Mouse (Mus musculus) spleen, adult 18-20 months (tissue): Measurements from ENCODE around the gene Pacsin1.
A peak's percentile ranks its signal among the peaks of the same experiment; 100 is the strongest.

Experiments
- DNase-seq, 2 experiments: peaks; one replicate each; pipeline ENCODE4 v3.0.0; 2022; ENCODE audit warnings: mixed read lengths in 2 of 2

Pacsin1 gene

DNA sequence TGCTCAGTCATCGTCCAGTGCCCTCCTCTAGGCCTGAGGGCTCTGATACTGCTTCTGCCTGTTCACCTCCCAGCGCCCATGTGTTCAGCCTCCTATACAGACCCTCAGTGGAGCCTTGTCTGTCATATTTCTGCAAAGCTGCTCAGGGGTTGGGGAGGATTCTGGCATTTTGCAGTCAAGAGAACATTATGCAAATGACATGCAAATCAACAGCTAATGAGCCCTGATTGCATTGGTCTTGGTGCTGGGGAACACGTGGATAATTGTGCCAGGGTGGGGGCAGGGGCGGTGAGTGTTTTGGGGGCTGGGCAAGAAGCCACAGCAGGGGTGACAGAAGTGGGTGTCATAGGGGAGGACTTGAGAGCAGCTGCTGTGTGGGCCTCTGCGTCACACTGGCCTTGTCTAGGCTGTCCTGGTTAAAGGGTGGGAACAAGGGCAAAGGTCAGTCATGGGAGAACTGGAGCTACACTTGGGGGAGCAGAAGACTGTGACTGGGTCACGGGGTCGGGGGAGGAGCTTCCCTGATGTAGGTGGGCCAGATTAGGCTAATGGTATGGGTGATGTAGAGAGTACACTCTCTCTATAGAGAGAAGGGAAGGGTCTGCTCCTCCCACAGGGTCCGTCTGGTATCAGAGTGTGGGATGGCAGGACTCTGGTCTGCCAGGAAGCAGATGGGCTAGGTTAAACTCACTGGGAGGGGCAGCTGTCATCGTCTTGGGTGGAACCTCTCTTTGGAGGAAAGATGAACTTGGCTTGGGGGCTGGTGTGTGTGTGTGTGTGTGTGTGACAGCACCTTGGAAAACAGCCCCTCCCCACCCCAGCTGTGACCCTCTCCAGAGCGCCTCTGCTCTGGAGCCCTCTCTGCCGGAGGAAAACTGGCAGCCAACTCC, 23.9 kb downstream of the Pacsin1 start:
- no peak for DNase-seq

DNA sequence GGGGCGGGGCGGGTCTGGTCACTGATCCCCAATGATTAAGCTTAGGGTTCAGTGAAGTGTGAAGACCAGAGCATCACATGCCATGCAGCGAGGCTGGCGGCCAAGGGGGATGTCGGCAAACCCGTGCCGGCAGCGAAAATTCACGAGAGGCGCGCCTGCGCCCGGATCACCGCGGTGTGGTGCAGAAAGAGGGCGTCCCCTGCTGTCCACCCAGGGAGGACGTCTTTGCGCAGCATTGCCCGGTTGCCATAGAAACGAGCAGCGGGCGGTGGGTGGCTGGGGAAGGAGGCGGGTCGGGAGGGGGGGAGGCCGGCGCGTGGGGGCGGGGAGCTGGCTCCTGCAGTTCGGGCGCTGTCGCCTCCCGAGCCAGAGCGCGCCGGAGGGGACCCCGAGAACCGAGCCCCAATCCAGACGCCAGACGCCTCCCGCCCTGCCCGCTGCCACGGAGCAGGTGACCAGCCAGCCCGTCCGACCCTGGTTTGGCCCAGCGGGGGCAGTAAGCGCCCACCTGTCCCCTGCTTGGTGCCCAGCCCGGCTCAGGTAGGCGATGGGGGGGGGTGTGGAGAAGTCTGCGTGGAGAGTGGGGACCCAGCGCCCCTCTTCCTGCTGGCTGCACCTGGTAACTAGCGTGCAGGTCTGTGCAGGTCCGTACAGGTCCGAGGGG, 29.7 kb downstream of the Pacsin1 start:
- no peak for DNase-seq

DNA sequence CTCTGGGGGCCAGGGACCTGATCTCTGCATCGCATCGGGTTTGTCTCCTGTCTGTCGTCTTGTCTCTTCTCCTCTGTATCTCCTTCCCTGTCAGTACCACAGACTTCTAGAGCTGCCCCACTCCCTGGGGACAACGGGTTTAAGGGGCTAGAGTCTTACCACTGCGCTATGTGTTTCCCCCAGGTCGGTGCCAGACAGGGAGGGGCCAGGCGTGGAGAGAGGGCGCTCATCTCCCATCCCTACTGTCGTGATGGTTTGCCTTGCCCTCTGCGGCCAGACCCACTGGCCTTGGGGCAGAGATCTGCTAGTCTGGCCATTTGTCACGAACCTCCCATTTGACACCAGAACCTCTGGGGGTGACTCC, 30.2 kb downstream of the Pacsin1 start:
- no peak for DNase-seq

DNA sequence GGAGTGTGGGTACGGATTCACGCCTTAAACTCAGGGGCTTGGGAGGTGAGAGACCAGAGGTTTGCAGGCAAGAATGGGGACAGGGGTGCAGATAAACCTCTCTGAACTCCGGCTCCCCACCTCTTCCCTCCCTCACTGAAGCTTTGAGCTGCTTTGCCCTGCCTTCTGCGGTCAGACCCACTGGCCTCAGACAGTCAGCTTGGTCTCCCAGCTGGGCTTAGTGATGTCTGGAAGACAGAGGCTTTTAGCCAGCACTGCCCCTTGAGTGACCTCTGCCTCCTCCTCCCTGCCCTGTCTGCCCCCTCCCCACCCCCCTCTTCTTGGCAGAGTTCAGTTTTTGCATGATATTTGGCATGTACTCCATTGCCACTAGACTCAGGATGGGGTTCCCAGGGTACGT, 31.1 kb downstream of the Pacsin1 start:
- DNase-seq: no peak

DNA sequence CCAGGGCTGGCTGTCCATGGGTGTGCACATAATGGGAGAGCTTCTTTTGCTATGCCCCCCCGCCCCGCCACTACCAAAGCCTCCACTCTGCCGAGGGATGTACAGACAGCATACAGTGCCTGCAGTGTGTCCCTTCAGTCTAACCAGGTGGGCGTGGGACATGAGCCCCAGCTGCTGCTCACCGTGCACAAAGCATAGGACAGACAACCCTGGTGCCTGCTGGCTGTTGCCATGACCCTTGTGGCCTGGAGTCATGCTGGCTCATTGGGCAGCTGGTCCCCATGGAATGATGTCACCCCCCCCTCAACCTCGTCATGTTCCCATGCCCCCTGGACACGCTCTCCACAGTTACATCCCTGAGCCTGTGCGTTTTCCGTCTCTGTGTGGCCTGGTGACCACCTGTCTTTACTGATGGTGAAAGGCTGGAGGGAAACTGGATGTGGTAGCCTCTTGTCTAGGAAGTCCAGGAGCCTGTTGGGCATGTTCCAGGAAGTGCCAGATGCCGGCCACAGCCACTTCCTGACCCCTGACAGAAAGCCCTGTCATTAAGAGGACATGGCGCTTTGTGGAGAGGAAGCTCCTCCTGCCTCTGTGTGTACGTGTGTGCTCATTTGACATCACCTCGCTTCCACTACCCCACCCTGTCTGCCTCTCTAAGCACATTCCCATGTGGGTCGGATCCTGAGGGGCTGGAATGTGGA, 35.8 kb downstream of the Pacsin1 start:
- no peak for DNase-seq

DNA sequence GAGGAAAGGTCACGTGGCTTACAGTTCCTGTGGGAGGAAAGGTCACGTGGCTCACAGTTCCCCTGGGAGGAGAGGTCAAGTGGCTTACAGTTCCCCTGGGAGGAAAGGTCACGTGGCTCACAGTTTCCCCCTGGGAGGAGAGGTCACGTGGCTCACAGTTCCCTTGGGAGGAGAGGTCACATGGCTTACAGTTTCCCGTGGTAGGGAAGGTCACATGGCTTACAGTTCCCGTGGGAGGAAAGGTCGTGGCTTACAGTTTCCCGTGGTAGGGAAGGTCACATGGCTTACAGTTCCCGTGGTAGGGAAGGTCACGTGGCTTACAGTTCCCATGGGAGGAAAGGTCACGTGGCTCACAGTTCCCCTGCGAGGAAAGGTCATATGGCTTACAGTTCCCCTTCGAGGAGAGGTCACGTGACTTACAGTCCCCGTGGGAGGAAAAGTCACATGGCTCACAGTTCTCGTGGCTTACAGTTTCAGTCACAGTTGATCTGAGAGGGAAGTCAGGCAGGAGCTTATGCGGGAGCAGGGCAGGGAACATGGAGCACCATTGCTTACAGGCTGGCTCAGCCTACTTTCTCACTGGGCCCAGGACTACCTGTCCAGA, 44.4 kb downstream of the Pacsin1 start:
- DNase-seq: no peak

DNA sequence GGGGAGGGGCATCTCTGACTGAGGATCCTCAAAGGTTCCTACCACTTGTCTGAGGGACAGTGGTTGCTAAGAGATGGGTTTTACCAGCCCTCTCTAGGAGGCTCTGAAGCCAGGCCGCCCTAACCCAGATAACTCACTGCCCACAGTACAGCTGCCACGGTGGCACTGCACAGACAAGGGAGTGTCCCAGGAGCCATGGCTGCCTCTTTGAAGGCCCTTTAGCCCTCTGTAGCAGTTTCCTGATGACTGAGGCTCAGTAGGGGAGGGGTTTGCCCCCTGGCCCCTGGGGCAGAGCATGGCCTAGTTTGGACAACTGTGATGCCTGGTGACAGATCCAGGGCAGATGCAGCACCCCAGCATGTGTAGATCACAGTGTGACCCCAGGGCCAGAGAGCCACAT, 45.5 kb downstream of the Pacsin1 start:
- no peak for DNase-seq

DNA sequence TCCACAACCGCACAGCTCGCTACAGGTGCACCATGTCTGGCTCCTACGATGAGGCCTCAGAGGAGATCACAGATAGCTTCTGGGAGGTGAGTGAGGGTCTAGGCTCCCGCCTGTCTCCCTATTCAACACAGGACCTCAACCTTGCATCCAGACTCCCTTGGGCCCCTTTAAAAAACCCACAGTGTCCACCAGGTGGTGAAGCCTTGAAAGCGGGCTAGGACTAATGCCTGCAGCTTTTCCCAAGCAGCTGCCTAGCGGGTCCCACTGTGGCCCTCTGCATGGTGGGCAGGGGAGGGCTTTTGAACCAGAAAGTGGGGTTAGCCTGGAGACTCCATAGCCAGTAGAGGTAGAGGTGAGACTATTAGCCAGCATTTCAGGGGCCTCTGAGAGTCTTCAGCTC, 46.5 kb downstream of the Pacsin1 start:
- no peak for DNase-seq

DNA sequence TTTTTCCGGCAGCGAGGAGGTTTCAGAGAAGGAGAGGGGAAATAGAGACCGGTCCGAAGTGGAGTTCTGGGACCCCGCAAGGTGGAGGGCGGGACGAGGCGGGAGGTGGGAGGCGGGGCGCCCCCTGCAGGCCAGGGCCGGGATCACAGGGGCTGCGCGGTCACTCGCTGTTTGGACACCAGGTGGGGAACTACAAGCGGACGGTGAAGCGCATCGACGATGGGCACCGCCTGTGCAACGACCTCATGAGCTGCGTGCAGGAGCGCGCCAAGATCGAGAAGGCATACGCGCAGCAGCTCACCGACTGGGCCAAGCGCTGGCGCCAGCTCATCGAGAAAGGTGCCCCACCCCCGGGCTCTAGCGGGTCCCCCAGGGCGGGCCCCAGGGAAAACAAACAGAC, 47.2 kb downstream of the Pacsin1 start:
- DNase-seq: peak; percentile 20 to 50

DNA sequence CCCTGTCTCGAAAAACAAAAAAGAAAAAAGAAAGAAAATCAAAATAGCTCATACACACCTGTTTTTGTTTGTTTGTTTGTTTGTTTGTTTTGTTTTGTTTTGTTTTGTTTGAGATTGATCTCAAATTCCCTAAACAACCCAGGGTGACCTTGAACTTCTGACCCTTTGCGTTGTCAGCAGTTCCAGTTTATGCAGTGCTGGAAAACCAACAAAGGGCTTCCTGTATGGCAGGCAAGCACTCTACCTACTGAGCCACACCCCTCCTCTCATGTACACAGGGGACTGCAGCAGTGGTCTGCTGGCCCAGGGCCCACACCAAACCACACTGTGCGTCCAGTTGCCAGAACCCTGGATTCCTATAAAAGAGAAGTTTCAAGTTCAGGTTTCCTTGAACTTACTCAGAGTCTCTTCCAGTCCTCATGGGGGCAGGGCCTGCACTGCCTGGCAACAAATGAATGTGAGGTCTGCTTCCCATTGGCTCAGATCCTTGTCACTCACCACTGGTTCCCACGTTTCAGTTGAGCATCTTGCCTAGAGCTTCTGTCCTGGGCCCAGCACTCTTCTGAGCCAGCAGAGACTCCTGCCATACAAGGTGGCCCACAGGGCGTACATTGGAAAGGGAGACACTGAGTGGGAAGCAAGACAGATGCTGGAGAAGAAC, 48.8 kb downstream of the Pacsin1 start:
- DNase-seq: no peak

DNA sequence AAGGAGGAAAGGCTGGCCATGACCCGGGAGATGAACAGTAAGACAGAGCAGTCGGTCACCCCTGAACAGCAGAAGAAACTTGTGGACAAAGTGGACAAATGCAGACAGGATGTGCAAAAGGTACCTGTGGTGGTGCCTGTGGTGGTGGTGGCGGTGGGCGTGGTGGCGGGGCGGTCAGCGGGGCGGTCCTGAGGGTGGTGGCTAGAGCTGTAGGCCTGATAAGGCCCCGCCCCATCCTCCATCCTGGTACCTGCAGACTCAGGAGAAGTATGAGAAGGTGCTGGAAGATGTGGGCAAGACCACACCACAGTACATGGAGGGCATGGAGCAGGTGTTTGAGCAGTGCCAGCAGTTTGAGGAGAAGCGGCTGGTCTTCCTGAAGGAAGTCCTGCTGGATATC, 50.4 kb downstream of the Pacsin1 start:
- no peak for DNase-seq

DNA sequence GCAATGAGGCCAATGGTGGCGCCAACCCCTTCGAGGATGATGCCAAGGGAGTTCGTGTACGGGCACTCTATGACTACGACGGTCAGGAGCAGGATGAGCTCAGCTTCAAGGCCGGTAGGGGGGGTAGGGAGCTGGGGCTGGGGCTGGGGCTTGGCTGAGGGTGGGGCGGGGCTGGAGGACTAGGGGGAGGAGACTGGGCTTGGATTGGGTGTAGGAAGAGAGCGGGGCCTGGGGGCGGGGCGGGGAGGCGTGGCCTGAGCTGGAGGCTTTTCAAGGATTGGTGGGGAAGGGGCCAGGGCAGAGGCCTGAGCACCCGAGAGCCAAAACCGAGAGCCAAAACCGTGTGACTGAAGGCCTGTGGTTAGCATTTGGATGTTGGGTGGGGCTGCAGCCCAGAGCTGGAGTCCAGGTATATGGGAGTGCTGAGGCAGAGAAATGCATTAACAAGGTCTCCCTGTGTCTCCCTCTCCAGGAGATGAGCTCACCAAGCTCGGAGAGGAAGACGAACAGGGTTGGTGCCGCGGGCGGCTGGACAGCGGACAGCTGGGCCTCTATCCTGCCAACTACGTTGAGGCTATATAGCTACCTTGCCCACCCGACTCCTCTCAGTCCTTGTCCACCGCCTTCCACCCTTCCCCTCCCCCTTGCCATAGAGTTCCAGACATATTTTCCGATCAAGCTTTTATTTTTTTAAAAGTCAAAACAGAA, 52.8 kb downstream of the Pacsin1 start:
- DNase-seq: peak; percentile 22 to 35

DNA sequence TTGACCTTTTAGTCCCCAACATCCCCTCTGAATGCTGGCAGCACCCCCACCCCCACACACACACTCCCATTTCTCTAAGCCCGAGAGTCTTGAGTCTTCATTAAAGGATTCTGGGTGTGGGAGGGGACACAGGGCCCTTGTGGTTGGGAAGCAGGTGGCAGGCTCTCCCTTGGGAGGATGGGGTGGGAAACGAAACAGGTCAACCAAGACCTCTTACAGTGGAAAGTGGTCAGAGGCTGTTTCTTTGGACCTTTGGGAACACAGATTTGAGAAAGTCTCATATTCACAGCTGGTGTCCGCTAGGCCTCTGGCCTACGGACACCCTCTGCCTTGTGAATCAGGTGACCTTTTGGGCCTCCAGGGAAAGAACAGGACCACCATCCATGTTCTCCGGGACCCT, 54.3 kb downstream of the Pacsin1 start:
- no peak for DNase-seq

DNA sequence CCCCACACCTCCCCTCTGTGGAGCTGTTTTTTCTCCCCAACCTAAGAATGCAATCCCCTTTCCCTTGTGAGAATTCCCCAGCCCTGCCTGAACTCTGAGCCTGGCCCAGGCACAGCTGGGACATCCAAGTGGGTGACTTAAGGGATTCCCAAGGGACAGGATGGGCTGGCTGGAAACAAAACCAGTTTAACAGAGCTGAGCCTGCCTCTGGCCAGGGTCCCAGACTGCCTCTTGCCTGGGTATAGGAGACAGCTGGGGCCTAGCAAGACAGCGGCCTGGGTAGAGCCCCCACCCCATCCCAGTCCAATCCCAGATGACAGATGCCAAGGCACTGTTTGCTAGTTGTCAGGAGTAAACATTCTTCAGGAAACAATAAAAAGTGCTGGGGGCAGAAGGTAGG, 57.5 kb downstream of the Pacsin1 start:
- DNase-seq: no peak

DNA sequence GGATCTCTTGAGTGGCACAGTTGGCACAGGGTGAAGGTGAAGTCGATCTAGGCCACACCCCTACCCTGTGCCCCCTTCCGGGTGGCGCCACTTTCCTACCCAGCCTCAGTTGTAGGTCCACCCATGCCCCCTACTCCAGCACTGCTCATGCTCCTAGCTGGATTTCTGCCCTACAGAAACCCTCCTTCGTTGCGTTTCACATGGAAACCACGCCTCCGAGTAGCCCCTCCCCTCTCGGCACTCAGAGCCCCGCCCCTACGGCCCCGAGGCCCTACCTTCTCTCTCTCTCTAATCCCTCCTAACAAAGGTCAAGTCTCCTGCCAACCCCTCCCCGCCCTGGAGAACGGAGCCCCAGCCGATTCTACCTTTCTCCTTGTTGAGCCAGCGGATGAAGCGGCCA, 61.5 kb downstream of the Pacsin1 start:
- no peak for DNase-seq

DNA sequence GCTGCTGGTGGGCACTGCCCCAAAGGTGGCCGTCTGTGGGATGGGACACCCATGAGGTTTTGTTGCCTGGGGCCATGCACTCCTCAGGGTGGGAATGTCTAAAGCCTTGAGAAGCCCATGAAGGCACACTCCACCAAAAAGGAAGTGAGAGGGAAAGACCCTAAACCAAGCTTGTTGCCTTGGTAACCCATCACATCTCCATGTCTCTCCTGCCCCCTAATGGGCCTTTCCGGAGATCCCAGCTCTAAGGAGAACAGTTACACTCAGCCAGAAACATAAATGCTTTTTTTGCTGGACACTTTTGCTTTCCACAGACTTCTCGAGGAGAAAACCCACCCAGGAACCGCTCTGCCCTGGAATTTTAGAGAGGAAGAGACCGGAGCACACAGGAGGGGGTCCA, 62.9 kb downstream of the Pacsin1 start:
- DNase-seq: no peak

DNA sequence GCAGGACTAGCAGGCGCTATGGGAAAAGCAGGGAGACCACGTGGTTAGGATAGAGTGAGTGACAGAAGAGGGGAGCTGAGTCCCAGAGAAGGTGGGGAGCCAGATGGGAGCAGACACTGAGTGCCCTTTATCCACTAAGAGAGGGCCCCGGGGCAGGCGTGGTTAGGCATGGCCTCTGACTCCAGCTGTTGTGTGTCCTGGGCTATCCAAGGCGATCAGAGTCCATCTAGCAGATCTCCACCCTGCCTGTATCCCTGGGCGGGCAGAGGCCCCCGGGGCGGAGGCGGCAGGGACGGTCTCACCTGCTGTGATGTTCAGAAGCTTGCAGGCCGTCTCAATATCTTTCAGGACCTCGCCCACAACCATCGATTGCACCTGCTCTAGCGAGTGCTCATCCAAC, 64.4 kb downstream of the Pacsin1 start:
- DNase-seq: no peak

DNA sequence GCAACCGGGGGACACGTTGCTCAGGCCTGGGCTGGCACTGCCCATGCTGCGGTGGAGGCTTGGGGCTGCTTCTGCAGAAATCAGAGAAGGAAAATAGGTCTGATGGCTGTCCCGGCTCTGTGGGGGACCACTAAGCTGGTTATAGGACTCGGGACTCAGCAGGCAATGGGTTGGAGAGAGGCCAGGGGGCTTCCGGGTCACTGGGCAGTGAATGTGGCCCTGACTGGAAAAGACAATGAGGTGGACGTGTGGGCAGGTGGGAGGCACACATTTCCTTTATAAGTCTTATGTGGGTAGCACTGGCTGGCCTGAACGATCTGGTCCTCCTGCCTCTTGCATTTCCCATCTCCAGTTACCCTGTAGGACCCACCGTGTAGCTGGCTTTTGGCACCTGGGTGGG, 65.0 kb downstream of the Pacsin1 start:
- no peak for DNase-seq

DNA sequence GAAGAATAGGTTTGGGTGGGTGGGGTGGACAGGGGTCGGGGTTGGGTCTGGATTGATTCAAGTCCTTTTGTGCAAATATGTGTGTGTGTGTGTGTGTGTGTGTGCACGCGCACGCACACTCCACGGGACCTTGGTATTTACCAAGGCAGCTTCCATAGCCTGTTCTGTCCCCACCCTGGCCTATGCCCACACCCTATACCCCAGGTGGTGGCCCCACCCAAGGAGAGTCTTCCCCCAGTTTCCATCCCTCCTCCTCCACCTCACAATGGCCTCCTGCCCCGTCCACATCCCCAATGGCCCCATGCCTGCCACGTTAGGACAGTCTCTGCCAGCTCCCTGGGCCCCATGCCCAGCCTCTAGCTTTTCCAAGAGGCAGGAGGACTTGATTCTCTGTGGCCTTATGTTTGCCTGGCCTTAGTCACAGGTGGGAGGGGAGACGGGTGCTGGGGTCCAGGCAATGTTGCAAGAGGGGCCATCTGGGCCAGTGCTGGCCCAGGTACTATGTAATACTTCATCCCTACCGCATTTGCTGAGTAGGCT, 65.9 kb downstream of the Pacsin1 start:
- no peak for DNase-seq

DNA sequence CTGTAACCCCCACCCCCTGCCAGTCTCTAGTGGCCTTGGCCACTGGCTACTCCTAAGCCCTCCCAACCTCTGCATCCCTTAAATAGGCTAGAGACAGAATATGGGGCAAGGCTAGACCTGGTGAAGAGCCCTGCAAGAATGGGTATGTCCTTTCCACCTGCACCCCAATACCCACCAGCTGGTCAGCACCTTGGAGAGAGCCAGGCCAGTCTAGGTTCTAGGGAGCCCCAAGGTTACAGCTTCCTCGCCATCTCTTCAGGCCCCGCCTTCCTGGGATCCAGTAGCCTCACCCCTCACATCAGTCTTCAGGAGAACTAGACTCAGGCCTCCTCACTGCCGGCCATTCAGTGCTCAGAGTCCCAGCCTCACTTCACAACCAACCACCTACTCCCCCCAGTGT, 69.0 kb downstream of the Pacsin1 start:
- no peak for DNase-seq

DNA sequence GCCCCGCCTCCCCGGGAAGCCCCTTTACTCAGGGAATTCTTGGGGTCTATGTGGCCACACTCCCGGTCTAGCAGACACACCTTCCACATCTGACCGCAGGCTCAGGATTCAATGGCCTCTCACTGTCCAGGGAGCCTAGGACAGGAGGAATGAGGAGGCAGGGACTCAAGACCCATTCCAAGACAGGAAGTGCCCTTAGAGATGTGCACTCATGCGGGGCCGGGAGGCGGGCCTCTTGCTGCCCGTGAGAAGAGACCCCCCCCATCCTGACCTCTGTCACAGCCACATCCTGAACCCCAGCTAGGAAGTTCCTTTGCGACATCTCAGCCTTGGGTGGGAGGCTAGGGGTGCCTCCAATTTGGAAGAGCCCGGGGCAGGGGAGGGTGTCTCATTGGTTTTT, 69.7 kb downstream of the Pacsin1 start:
- no peak for DNase-seq

DNA sequence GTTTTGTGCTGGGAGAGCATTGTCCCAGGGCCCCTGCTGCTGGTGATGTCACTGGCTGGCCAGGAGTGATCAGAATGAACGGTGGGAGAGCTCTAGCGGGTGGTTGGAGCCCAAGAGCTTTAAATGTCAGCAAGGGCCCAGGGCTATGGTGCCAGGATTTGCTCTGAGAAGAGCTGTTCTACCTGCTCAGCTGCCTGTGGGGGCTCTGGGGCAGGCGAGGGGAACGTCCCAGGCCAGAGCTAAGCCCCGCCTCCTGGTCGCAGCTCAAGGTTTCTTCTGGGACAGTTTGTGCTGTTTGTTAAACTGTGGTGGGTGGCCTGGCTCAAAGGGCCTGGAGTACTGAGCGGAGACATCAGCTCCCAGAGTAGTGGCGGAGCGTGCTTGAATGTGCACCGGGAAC, 70.1 kb downstream of the Pacsin1 start:
- no peak for DNase-seq
